Mouse (Mus musculus) kidney, adult 11 months (tissue): ENCODE measurements at regions not wholly inside any gene's neighbourhood (a gene's known extent, or its start where the extent isn't known, plus 50 kb on each side); places are given as distances from the start of the nearest gene placed in this dataset.

Source experiments
- DNase-seq: peaks from one replicate; pipeline ENCODE4 v3.0.0; 2022

- DNase-seq, result no peak
Observed at GRCm38 (mm10) chr3:9200156-9200555, 409.7 kb downstream of the Zfp704 start.

GRCm38 (mm10) chr3:9198652-9199332, 411.1 kb downstream of the Zfp704 start:
- no peak for DNase-seq

GRCm38 (mm10) chr3:9195781-9196180, 414.1 kb downstream of the Zfp704 start:
- no peak for DNase-seq

- DNase-seq, result peak; percentile 12
Observed at GRCm38 (mm10) chr3:9189366-9190287, 420.3 kb downstream of the Zfp704 start.

GRCm38 (mm10) chr3:9186364-9187120, 423.3 kb downstream of the Zfp704 start:
- DNase-seq, result no peak

- no peak for DNase-seq
Observed at GRCm38 (mm10) chr3:9181576-9181975, 428.3 kb downstream of the Zfp704 start.

GRCm38 (mm10) chr3:9179641-9180040, 430.2 kb downstream of the Zfp704 start:
- DNase-seq, result no peak

- DNase-seq, result no peak
Observed at GRCm38 (mm10) chr3:9174517-9174832, 435.4 kb downstream of the Zfp704 start.

GRCm38 (mm10) chr3:9173643-9174516, 436.0 kb downstream of the Zfp704 start:
- peak; percentile 91 for DNase-seq

GRCm38 (mm10) chr3:9171970-9172369, 437.9 kb downstream of the Zfp704 start:
- no peak for DNase-seq

- no peak for DNase-seq
Observed at GRCm38 (mm10) chr3:9168955-9169354, 440.9 kb downstream of the Zfp704 start.

GRCm38 (mm10) chr3:9159073-9159472, 450.8 kb downstream of the Zfp704 start:
- DNase-seq, result no peak

GRCm38 (mm10) chr3:9154172-9154571, 455.7 kb downstream of the Zfp704 start:
- no peak for DNase-seq

- no peak for DNase-seq
Observed at GRCm38 (mm10) chr3:9153690-9154089, 456.2 kb downstream of the Zfp704 start.

- DNase-seq, result no peak
Observed at GRCm38 (mm10) chr3:9152256-9152655, 457.6 kb downstream of the Zfp704 start.

GRCm38 (mm10) chr3:9151590-9151989, 458.3 kb downstream of the Zfp704 start:
- DNase-seq, result no peak

- DNase-seq, result no peak
Observed at GRCm38 (mm10) chr3:9148605-9149004, 461.3 kb downstream of the Zfp704 start.

- DNase-seq, result no peak
Observed at GRCm38 (mm10) chr3:9146481-9146880, 463.4 kb downstream of the Zfp704 start.

GRCm38 (mm10) chr3:9145612-9146011, 464.3 kb downstream of the Zfp704 start:
- DNase-seq, result no peak

- DNase-seq, result peak; percentile 47
Observed at GRCm38 (mm10) chr3:9141836-9142235, 468.0 kb downstream of the Zfp704 start.

GRCm38 (mm10) chr3:9137131-9137874, 472.6 kb downstream of the Zfp704 start:
- DNase-seq, result peak; percentile 15

- no peak for DNase-seq
Observed at GRCm38 (mm10) chr3:9133991-9134390, 475.9 kb downstream of the Zfp704 start.
